Comparison of ENCODE assay signal across 25 mouse cellular contexts in the genomic region with DNA sequence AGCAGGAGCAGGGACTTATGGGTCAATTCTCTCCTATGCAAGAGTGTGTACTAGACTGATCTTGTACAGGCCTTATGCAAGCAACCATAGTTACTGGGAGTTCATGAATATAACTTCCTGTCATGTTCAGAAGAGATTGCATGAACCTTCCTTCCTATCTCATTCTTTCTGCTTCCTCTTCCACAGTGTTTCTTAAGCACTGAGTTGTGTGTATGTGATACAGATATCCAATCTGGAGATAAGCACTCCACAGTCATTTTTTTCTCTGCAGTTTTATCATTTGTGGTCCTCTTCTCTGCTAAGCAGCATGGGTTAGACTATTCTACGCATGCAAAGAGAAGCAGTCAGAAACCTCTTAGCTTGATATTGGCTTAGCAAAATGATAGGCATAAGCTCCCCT.
"Had no signal": no experiment of that assay in that cellular context is flagged by ENCODE, and none has a peak within 500 bp of the region (broad histone marks: within the 10 kb centered on the region; RNA-seq: fewer than 3 reads in every experiment).

No protein-coding gene starts in this region.

- H3K36me3 ChIP-seq: embryonic facial prominence, embryonic 10.5 days; embryonic facial prominence, embryonic 12.5 days; embryonic facial prominence, embryonic 13.5 days; embryonic facial prominence, embryonic 15.5 days; forebrain, embryonic 10.5 days; forebrain, embryonic 12.5 days; forebrain, embryonic 15.5 days; heart, embryonic 10.5 days had no signal

- H3K9me3 ChIP-seq: embryonic facial prominence, embryonic 10.5 days; embryonic facial prominence, embryonic 12.5 days; embryonic facial prominence, embryonic 13.5 days; embryonic facial prominence, embryonic 15.5 days; forebrain, embryonic 10.5 days; forebrain, embryonic 12.5 days; forebrain, embryonic 13.5 days; forebrain, embryonic 15.5 days; heart, embryonic 10.5 days had no signal

- H3K9ac ChIP-seq: embryonic facial prominence, embryonic 12.5 days; embryonic facial prominence, embryonic 13.5 days; embryonic facial prominence, embryonic 15.5 days; forebrain, embryonic 12.5 days; forebrain, embryonic 13.5 days; forebrain, embryonic 15.5 days; forebrain, postnatal 0 days had no signal

- DNase-seq: cerebellum, adult 9-10 months; cerebellum, adult 9-11 months; cerebellum, postnatal 10 days; cerebellum, postnatal 25 days; cerebellum, postnatal 36 days; embryo, embryonic 11 days; forebrain, postnatal 0 days; gastrocnemius, adult 2 months; gastrocnemius, postnatal 10 days; gastrocnemius, postnatal 14 days; gastrocnemius, postnatal 25 days; gastrocnemius, postnatal 36 days; heart, adult 11 months; heart, adult 18-20 months; heart, adult 2 months had no signal

- H3K27me3 ChIP-seq: embryonic facial prominence, embryonic 12.5 days; embryonic facial prominence, embryonic 13.5 days; embryonic facial prominence, embryonic 15.5 days; forebrain, embryonic 12.5 days; forebrain, embryonic 13.5 days; forebrain, embryonic 15.5 days had no signal

- H3K4me3 ChIP-seq: embryonic facial prominence, embryonic 10.5 days; embryonic facial prominence, embryonic 12.5 days; embryonic facial prominence, embryonic 13.5 days; embryonic facial prominence, embryonic 15.5 days; erythroblast, embryonic 14.5 days; forebrain, embryonic 10.5 days; forebrain, embryonic 12.5 days; forebrain, embryonic 13.5 days; forebrain, embryonic 15.5 days; gastrocnemius, adult 2 months; heart, adult 2 months; heart, embryonic 10.5 days had no signal

- H3K27ac ChIP-seq: embryonic facial prominence, embryonic 10.5 days; embryonic facial prominence, embryonic 12.5 days; embryonic facial prominence, embryonic 13.5 days; embryonic facial prominence, embryonic 15.5 days; forebrain, embryonic 10.5 days; forebrain, embryonic 12.5 days; forebrain, embryonic 13.5 days; forebrain, embryonic 15.5 days; gastrocnemius, adult 2 months; heart, adult 2 months; heart, embryonic 10.5 days had no signal

- H3K4me1 ChIP-seq: embryonic facial prominence, embryonic 10.5 days; embryonic facial prominence, embryonic 12.5 days; embryonic facial prominence, embryonic 13.5 days; embryonic facial prominence, embryonic 15.5 days; forebrain, embryonic 10.5 days; forebrain, embryonic 12.5 days; forebrain, embryonic 13.5 days; heart, embryonic 10.5 days had no signal
